Mouse (Mus musculus): ENCODE data around the gene Dennd5b. TPM values are rescaled to one million over a fixed set of nuclear protein-coding genes. Genes with fewer than 3 reads are reported as not detected.

The Dennd5b gene
- polyA plus RNA-seq, 1 experiment = 6.1 TPM

GRCm38 (mm10) chr6:149077136-149077808, 24.2 kb downstream of the Dennd5b start:
- no peak overlapping the region for H3K27ac ChIP-seq (replicated peaks; ENCODE audit: low read depth, low read length)
- H3K4me1 ChIP-seq (ENCODE audit: control insufficient read depth, insufficient read depth, insufficient read length, low read length) = peaks cover 4% of the 10 kb centered on the region; the same call in 1 of the 2 replicates
- no peak overlapping the region for H3K4me3 ChIP-seq (ENCODE audit: insufficient read depth, low read depth, low read length)

GRCm38 (mm10) chr6:149073854-149074253, 27.6 kb downstream of the Dennd5b start:
- Histone ChIP-seq H3K4me3 (ENCODE audit: insufficient read depth, low read depth, low read length) (no peak overlapping the region), H3K27ac (replicated peaks; ENCODE audit: low read depth, low read length) (no peak overlapping the region), H3K4me1 (ENCODE audit: control insufficient read depth, insufficient read depth, insufficient read length, low read length) (peaks cover 4% of the 10 kb centered on the region; the same call in 1 of the 2 replicates)

- peaks cover 4% of the 10 kb centered on the region; the same call in 1 of the 2 replicates for H3K4me1 ChIP-seq (ENCODE audit: control insufficient read depth, insufficient read depth, insufficient read length, low read length)
- no peak overlapping the region for H3K27ac ChIP-seq (replicated peaks; ENCODE audit: low read depth, low read length)
- H3K4me3 ChIP-seq (ENCODE audit: insufficient read depth, low read depth, low read length) = no peak overlapping the region
Observed at GRCm38 (mm10) chr6:149072873-149073272, 28.6 kb downstream of the Dennd5b start.

- H3K27ac ChIP-seq (replicated peaks; ENCODE audit: low read depth, low read length) = no peak overlapping the region
Observed at GRCm38 (mm10) chr6:149070592-149071124, 30.8 kb downstream of the Dennd5b start.

GRCm38 (mm10) chr6:149063382-149063781, 38.1 kb downstream of the Dennd5b start:
- Histone ChIP-seq H3K4me3 (ENCODE audit: insufficient read depth, low read depth, low read length) (no peak overlapping the region), H3K27ac (replicated peaks; ENCODE audit: low read depth, low read length) (no peak overlapping the region), H3K4me1 (ENCODE audit: control insufficient read depth, insufficient read depth, insufficient read length, low read length) (no peaks in the 10 kb centered on the region; the same call in 1 of the 2 replicates)

More at GRCm38 (mm10) chr6:149070592-149071124, 30.8 kb downstream of the Dennd5b start:
- no peak overlapping the region for H3K4me3 ChIP-seq (ENCODE audit: insufficient read depth, low read depth, low read length)
- H3K4me1 ChIP-seq (ENCODE audit: control insufficient read depth, insufficient read depth, insufficient read length, low read length) = no peaks in the 10 kb centered on the region

GRCm38 (mm10) chr6:149060670-149061387, 40.7 kb downstream of the Dennd5b start:
- H3K27ac ChIP-seq (replicated peaks; ENCODE audit: low read depth, low read length) = no peak overlapping the region
- H3K4me3 ChIP-seq (ENCODE audit: insufficient read depth, low read depth, low read length) = no peak overlapping the region
- H3K4me1 ChIP-seq (ENCODE audit: control insufficient read depth, insufficient read depth, insufficient read length, low read length) = no peaks in the 10 kb centered on the region; the same call in 1 of the 2 replicates

- Histone ChIP-seq H3K27ac (replicated peaks; ENCODE audit: low read depth, low read length) (no peak overlapping the region), H3K4me3 (ENCODE audit: insufficient read depth, low read depth, low read length) (no peak overlapping the region), H3K4me1 (ENCODE audit: control insufficient read depth, insufficient read depth, insufficient read length, low read length) (no peaks in the 10 kb centered on the region; the same call in 1 of the 2 replicates)
Observed at GRCm38 (mm10) chr6:149057947-149058391, 43.5 kb downstream of the Dennd5b start.

- Histone ChIP-seq H3K4me3 (ENCODE audit: insufficient read depth, low read depth, low read length) (no peak overlapping the region), H3K4me1 (ENCODE audit: control insufficient read depth, insufficient read depth, insufficient read length, low read length) (no peaks in the 10 kb centered on the region), H3K27ac (replicated peaks; ENCODE audit: low read depth, low read length) (no peak overlapping the region)
Observed at GRCm38 (mm10) chr6:149054780-149055179, 46.7 kb downstream of the Dennd5b start.

- no peaks in the 10 kb centered on the region for H3K4me1 ChIP-seq (ENCODE audit: control insufficient read depth, insufficient read depth, insufficient read length, low read length)
- no peak overlapping the region for H3K27ac ChIP-seq (replicated peaks; ENCODE audit: low read depth, low read length)
- H3K4me3 ChIP-seq (ENCODE audit: insufficient read depth, low read depth, low read length) = no peak overlapping the region
Observed at GRCm38 (mm10) chr6:149050978-149051723, 50.3 kb downstream of the Dennd5b start.

GRCm38 (mm10) chr6:149040099-149040498, 61.4 kb downstream of the Dennd5b start:
- no peak overlapping the region for H3K27ac ChIP-seq (replicated peaks; ENCODE audit: low read depth, low read length)
- H3K4me3 ChIP-seq (ENCODE audit: insufficient read depth, low read depth, low read length) = no peak overlapping the region
- no peaks in the 10 kb centered on the region for H3K4me1 ChIP-seq (ENCODE audit: control insufficient read depth, insufficient read depth, insufficient read length, low read length)

GRCm38 (mm10) chr6:149032198-149032597, 69.3 kb downstream of the Dennd5b start:
- Histone ChIP-seq H3K4me3 (ENCODE audit: insufficient read depth, low read depth, low read length) (no peak overlapping the region), H3K27ac (replicated peaks; ENCODE audit: low read depth, low read length) (no peak overlapping the region), H3K4me1 (ENCODE audit: control insufficient read depth, insufficient read depth, insufficient read length, low read length) (no peaks in the 10 kb centered on the region)

GRCm38 (mm10) chr6:149031377-149031776, 70.1 kb downstream of the Dennd5b start:
- Histone ChIP-seq H3K4me3 (ENCODE audit: insufficient read depth, low read depth, low read length) (no peak overlapping the region), H3K27ac (replicated peaks; ENCODE audit: low read depth, low read length) (no peak overlapping the region), H3K4me1 (ENCODE audit: control insufficient read depth, insufficient read depth, insufficient read length, low read length) (no peaks in the 10 kb centered on the region)

- no peak overlapping the region for H3K27ac ChIP-seq (replicated peaks; ENCODE audit: low read depth, low read length)
- no peaks in the 10 kb centered on the region for H3K4me1 ChIP-seq (ENCODE audit: control insufficient read depth, insufficient read depth, insufficient read length, low read length)
- no peak overlapping the region for H3K4me3 ChIP-seq (ENCODE audit: insufficient read depth, low read depth, low read length)
Observed at GRCm38 (mm10) chr6:149018431-149018830, 83.0 kb downstream of the Dennd5b start.

- H3K4me3 ChIP-seq (ENCODE audit: insufficient read depth, low read depth, low read length) = no peak overlapping the region
- no peak overlapping the region for H3K27ac ChIP-seq (replicated peaks; ENCODE audit: low read depth, low read length)
- H3K4me1 ChIP-seq (ENCODE audit: control insufficient read depth, insufficient read depth, insufficient read length, low read length) = no peaks in the 10 kb centered on the region
Observed at GRCm38 (mm10) chr6:149010766-149011301, 90.6 kb downstream of the Dennd5b start.

GRCm38 (mm10) chr6:149005009-149005408, 96.5 kb downstream of the Dennd5b start:
- Histone ChIP-seq H3K4me3 (ENCODE audit: insufficient read depth, low read depth, low read length) (no peak overlapping the region), H3K4me1 (ENCODE audit: control insufficient read depth, insufficient read depth, insufficient read length, low read length) (no peaks in the 10 kb centered on the region), H3K27ac (replicated peaks; ENCODE audit: low read depth, low read length) (no peak overlapping the region)
